Mouse (Mus musculus) lung, postnatal 14 days (tissue): ENCODE data around the gene Bpifa6.

Source experiments
- DNase-seq: peaks from one replicate; pipeline ENCODE4 v3.0.0; 2021

Gene Bpifa6

DNA sequence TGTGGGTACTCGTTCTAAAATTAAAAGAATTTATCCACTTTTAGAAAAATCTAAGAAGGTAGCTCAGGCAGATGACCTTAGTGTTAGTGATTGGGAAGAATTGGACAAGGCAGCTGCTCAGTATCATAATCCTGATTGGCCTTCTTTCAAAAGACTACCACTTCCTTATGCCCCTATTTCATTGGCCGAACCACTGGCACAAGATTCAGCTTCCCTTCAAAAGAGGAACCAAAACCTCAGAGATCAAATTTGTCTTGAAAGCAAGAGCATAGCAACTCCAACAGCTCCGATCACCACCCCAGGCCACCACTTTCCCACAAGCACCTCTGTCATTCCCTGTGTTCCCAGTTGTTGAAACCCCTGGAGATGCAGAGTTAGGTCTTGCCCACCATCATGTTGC is 70.0 kb downstream of the Bpifa6 start:
- DNase-seq = no peak
